Mouse (Mus musculus): ENCODE measurements around the gene Txndc2. TPM values are rescaled to one million over a fixed set of nuclear protein-coding genes. Genes with fewer than 3 reads are reported as not detected.

Txndc2 gene
- polyA plus RNA-seq, 1 experiment from 2014 or later, result not detected

DNA sequence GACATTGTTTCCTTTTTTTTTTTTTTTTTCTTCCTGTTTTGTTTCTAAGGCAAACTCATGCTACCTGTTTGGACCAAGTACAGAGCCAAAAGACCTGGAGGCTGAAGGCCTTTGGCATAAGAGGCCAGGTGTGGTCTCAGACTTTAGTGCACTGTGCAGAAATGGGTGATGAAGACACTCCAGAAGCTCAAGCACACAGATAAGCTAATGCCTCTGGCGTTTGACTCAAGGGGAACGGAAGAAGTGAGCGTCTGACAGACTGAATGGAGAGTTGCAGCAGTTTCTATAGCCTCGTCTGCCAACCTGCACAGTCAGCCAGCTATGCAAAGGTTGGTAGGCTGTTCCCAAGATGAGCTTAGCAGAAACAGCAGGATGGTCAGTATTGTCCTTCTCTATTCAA is 13.6 kb upstream of the Txndc2 start:
- no peaks in the 10 kb centered on the region for H3K27me3 ChIP-seq
- no peak for ATAC-seq (ENCODE audit: insufficient read depth)
- peak overlapping the region; percentile 48; the same call in 1 of the 2 replicates for H3K27ac ChIP-seq (replicated peaks)
- no peaks in the 10 kb centered on the region for H3K36me3 ChIP-seq (replicated peaks)
- 57% methylated on average over 4 of the region's 4 CpGs for WGBS (ENCODE audit: insufficient replicate concordance)
- peaks cover 18% of the 10 kb centered on the region for H3K4me1 ChIP-seq (replicated peaks)
- no peak overlapping the region for H3K9ac ChIP-seq
- H3K4me3 ChIP-seq (replicated peaks), result no peak overlapping the region
- no peaks in the 10 kb centered on the region for H3K9me3 ChIP-seq (replicated peaks)
- no peak overlapping the region for H3K4me2 ChIP-seq

DNA sequence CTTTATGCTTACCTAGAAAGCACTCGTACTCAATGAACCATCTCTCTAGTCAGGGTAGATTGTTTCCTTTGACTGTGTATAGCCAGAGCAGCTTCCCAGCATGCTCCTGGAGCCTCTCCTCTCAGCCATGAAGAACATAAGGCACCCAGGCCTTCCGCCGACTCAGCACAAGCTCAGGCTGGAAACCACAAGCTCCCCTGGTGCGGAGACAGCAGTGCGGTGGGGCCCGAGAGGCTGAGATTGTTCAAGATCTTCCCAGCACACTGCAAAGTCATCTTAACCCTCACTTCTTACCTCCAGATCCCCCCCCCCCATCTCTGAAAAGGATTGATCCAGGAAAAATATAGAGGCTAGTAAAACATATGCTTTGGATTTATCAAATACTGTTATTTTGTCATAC is 8.6 kb upstream of the Txndc2 start:
- H3K4me1 ChIP-seq (replicated peaks), result peaks cover 3% of the 10 kb centered on the region
- H3K27me3 ChIP-seq, result no peaks in the 10 kb centered on the region
- WGBS (ENCODE audit: insufficient replicate concordance), result 53% methylated on average over 6 of the region's 6 CpGs
- no peaks in the 10 kb centered on the region for H3K36me3 ChIP-seq (replicated peaks)
- no peak for ATAC-seq (ENCODE audit: insufficient read depth)
- H3K4me3 ChIP-seq (replicated peaks), result no peak overlapping the region
- no peak overlapping the region for H3K4me2 ChIP-seq
- H3K27ac ChIP-seq (replicated peaks), result no peak overlapping the region
- no peak overlapping the region for H3K9ac ChIP-seq
- no peaks in the 10 kb centered on the region for H3K9me3 ChIP-seq (replicated peaks)

DNA sequence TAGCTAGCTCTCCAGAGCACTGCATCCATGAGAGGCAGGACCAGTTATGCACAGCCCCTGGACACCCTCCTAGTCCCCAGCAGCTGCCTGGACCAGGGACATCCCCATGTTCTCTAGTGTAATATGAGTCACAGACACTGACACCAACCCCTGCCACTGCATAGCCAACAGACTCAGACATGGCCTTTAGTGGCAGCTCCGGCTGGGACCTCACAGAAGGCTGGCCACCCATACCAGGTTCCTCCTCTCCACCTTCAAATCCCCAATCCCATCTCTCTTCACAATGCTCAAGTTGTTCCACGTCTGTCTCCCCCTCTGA is 7.2 kb upstream of the Txndc2 start:
- H3K4me1 ChIP-seq (replicated peaks), result no peaks in the 10 kb centered on the region
- no peak overlapping the region for H3K4me2 ChIP-seq
- H3K36me3 ChIP-seq (replicated peaks), result no peaks in the 10 kb centered on the region
- no peaks in the 10 kb centered on the region for H3K9me3 ChIP-seq (replicated peaks)
- WGBS (ENCODE audit: insufficient replicate concordance), result 58% methylated on average over 2 of the region's 2 CpGs
- H3K4me3 ChIP-seq (replicated peaks), result no peak overlapping the region
- H3K27ac ChIP-seq (replicated peaks), result no peak overlapping the region
- no peak overlapping the region for H3K9ac ChIP-seq
- ATAC-seq (ENCODE audit: insufficient read depth), result no peak
- H3K27me3 ChIP-seq, result no peaks in the 10 kb centered on the region

DNA sequence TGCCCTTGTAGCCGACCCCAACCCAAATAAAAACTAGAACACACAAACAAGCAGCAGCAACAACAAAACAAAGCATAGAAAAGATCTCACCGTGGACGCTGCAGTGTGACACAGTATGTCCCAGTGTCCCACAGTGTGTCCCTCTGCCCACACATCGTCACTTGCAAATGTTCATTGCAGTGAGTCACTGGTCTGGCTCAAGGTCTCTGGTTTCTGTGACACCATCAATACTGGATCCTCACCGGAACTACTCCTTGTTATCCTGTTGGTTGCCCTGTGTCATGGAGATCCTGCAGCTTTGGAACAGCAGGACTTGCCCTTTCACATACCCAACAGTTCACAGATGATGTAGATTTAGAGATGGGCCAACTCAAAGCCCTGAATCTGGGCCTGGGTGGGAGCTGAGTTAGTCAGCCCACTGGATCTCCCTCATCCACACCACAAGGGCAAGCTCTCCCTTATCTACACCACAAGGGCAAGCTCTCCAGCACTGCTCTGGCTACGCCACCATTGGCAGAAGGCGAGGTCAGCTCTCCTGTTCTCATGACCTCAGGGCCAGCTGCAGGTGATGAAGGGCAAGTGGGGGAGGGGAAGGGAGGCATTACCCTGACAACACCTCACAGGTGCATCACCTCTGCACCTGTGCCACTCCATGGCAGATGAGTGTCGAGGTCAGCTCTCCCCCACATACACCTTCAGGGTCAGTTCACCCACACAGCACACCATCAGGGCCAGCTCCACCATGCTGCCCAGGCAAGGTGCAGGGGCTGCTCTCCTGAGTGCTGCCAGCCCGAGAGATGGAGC is 6.6 kb upstream of the Txndc2 start:
- no peak overlapping the region for H3K9ac ChIP-seq
- no peaks in the 10 kb centered on the region for H3K4me1 ChIP-seq (replicated peaks)
- WGBS (ENCODE audit: insufficient replicate concordance), result 59% methylated on average over 9 of the region's 9 CpGs
- no peaks in the 10 kb centered on the region for H3K9me3 ChIP-seq (replicated peaks)
- H3K27me3 ChIP-seq, result no peaks in the 10 kb centered on the region
- H3K4me3 ChIP-seq (replicated peaks), result no peak overlapping the region
- no peak overlapping the region for H3K4me2 ChIP-seq
- no peak for ATAC-seq (ENCODE audit: insufficient read depth)
- no peaks in the 10 kb centered on the region for H3K36me3 ChIP-seq (replicated peaks)
- no peak overlapping the region for H3K27ac ChIP-seq (replicated peaks)

DNA sequence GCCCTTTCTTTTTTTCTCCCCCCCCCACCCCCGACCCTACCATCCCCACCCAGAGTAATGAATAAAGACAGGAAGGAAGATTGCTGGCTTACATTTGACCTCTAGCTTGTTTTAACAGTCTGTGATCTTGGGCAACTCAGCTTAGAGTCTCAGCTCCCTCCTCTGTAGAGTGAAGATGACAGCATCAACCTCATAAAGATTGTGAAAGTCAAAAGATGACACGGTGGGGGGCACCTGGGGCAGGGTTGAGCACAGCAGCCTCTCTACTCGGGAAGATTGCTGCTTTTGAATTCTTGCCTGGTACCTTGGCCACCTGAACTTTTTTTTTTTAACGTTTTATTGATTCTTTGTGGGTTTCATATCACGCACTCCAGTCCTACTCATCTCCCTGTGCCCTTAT is 6.0 kb upstream of the Txndc2 start:
- 39% methylated on average over 5 of the region's 5 CpGs for WGBS (ENCODE audit: insufficient replicate concordance)
- H3K36me3 ChIP-seq (replicated peaks), result no peaks in the 10 kb centered on the region
- no peak overlapping the region for H3K27ac ChIP-seq (replicated peaks)
- H3K9ac ChIP-seq, result no peak overlapping the region
- H3K4me3 ChIP-seq (replicated peaks), result no peak overlapping the region
- no peak overlapping the region for H3K4me2 ChIP-seq
- no peaks in the 10 kb centered on the region; the same call in 1 of the 2 replicates for H3K4me1 ChIP-seq (replicated peaks)
- H3K9me3 ChIP-seq (replicated peaks), result no peaks in the 10 kb centered on the region
- no peaks in the 10 kb centered on the region for H3K27me3 ChIP-seq
- no peak for ATAC-seq (ENCODE audit: insufficient read depth)

DNA sequence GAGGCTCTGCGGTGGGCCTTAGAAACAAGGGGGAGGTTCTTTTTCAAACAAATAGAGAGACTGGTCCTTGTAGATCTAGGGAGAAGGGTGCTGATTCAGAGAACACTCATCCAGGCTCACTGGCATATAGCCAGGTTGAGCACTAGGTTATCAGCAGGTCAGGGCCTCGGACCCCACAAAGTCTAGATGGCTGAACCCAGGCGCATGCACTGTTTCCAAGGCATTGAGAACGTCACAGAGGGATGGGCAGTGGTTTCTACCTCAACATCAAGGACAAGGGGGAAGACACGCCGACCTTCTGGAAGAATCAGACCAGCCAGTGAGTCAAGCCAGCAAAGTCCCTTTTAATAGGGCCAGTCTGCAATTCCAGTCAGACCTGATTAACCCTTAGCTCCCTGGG is 5.3 kb upstream of the Txndc2 start:
- H3K9ac ChIP-seq, result no peak overlapping the region
- H3K4me1 ChIP-seq (replicated peaks), result no peaks in the 10 kb centered on the region; the same call in 1 of the 2 replicates
- no peak for ATAC-seq (ENCODE audit: insufficient read depth)
- H3K27ac ChIP-seq (replicated peaks), result no peak overlapping the region
- no peak overlapping the region for H3K4me2 ChIP-seq
- H3K9me3 ChIP-seq (replicated peaks), result no peaks in the 10 kb centered on the region
- no peaks in the 10 kb centered on the region for H3K27me3 ChIP-seq
- H3K36me3 ChIP-seq (replicated peaks), result no peaks in the 10 kb centered on the region
- H3K4me3 ChIP-seq (replicated peaks), result no peak overlapping the region
- 60% methylated on average over 6 of the region's 6 CpGs for WGBS (ENCODE audit: insufficient replicate concordance)

DNA sequence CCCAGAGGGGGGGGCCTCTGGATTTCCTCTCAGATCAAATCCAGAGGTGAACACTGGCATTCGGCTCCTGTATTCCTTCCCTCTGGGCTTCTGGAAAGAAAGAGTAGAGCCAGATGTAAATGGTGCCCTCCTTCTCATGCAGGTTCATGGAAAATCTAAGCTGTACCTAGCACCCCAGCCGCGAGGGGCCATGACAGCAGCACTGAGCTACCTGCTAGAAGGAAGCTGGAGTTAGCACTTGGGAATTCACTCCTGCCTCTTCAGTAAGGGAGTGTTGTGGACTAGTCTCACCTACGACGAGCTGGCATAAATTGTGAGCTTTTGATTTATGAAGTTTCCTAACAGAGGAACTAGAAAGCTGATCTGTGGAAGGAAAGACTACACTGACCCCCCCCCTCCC is 1.6 kb upstream of the Txndc2 start:
- Histone ChIP-seq H3K4me2 (no peak overlapping the region), H3K9me3 (replicated peaks) (no peaks in the 10 kb centered on the region), H3K36me3 (replicated peaks) (no peaks in the 10 kb centered on the region), H3K4me1 (replicated peaks) (no peaks in the 10 kb centered on the region; the same call in 1 of the 2 replicates), H3K27me3 (no peaks in the 10 kb centered on the region), H3K27ac (replicated peaks) (no peak overlapping the region), H3K9ac (no peak overlapping the region), H3K4me3 (replicated peaks) (no peak overlapping the region)
- 65% methylated on average over 5 of the region's 5 CpGs for WGBS (ENCODE audit: insufficient replicate concordance)
- ATAC-seq (ENCODE audit: insufficient read depth), result no peak

DNA sequence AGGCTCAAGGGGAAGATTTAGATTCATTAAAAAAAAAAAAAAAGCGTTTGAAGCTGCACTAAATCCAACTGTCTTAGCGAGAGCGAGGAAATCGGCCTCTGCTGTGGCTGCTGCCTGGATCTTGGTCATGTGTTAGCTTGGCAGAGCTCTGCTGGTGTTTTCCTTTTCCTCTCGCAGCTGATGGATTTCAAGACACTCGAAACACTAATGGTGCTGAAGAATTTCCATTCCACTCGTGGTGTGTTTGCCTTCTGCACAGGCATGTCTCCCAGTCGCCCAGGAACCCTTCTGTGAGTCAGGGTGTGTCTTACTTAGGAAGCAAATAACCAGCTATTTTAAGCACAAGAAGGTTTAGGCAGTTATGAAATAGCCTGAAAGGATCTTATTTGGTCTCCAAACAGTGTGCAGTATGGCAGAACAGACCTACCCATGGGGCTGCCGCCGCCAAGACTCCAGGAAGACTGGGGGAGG is 1.1 kb upstream of the Txndc2 start:
- Histone ChIP-seq H3K9ac (no peak overlapping the region), H3K4me1 (replicated peaks) (no peaks in the 10 kb centered on the region; the same call in 1 of the 2 replicates), H3K36me3 (replicated peaks) (no peaks in the 10 kb centered on the region), H3K9me3 (replicated peaks) (no peaks in the 10 kb centered on the region), H3K27me3 (no peaks in the 10 kb centered on the region), H3K4me3 (replicated peaks) (no peak overlapping the region), H3K4me2 (no peak overlapping the region), H3K27ac (replicated peaks) (no peak overlapping the region)
- ATAC-seq (ENCODE audit: insufficient read depth), result no peak
- WGBS (ENCODE audit: insufficient replicate concordance), result 52% methylated on average over 10 of the region's 10 CpGs

DNA sequence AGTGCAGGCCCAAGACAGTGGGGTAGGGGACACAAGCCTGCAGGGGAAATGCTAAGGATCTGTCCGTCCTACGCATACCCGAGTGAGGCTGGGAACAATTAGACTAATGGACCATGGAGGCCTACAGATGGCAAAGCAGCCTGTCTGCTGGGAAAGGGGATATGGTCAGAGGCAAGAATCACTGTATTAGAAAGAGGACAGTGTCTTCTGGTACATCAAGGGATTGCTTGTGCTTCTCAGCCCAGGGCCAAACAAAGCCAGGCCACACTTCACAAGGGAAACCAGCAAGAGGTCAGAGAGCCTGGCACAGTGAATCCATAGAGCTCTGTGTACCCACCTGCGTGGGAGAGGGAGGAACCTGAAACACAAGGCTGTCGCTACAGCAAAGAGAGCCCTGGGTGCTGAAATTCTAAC is 617 bp upstream of the Txndc2 start:
- ATAC-seq (ENCODE audit: insufficient read depth), result no peak
- Histone ChIP-seq H3K9me3 (replicated peaks) (no peaks in the 10 kb centered on the region), H3K4me1 (replicated peaks) (no peaks in the 10 kb centered on the region; the same call in 1 of the 2 replicates), H3K4me3 (replicated peaks) (no peak overlapping the region), H3K27ac (replicated peaks) (no peak overlapping the region), H3K36me3 (replicated peaks) (no peaks in the 10 kb centered on the region), H3K4me2 (no peak overlapping the region), H3K9ac (no peak overlapping the region), H3K27me3 (no peaks in the 10 kb centered on the region)
- 77% methylated on average over 5 of the region's 5 CpGs for WGBS (ENCODE audit: insufficient replicate concordance)

DNA sequence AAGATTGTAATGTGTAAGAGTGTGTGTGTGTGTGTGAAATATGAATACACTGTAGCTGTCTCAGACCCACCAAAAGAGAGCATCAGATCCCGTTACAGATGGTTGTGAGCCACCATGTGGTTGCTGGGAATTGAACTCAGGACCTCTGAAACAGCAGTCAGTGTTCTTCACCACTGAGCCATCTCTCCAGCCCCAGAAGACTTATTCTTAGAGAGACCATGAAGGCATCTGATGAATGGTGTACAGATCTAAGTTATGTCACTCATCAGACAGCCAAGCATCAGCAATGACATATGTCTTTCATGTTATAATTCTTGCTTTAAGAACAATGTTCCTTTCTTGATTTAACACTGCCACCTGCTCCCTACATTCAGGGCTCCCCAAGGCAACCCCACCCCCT is 2.8 kb downstream of the Txndc2 start:
- no peak overlapping the region for H3K4me2 ChIP-seq
- no peak for ATAC-seq (ENCODE audit: insufficient read depth)
- no peak overlapping the region for H3K9ac ChIP-seq
- no peaks in the 10 kb centered on the region; the same call in 1 of the 2 replicates for H3K4me1 ChIP-seq (replicated peaks)
- H3K27ac ChIP-seq (replicated peaks), result no peak overlapping the region
- no peaks in the 10 kb centered on the region for H3K9me3 ChIP-seq (replicated peaks)
- 67% methylated on average over 1 of the region's 1 CpGs for WGBS (ENCODE audit: insufficient replicate concordance)
- H3K36me3 ChIP-seq (replicated peaks), result no peaks in the 10 kb centered on the region
- H3K4me3 ChIP-seq (replicated peaks), result no peak overlapping the region
- no peaks in the 10 kb centered on the region; the same call in 1 of the 2 replicates for H3K27me3 ChIP-seq

DNA sequence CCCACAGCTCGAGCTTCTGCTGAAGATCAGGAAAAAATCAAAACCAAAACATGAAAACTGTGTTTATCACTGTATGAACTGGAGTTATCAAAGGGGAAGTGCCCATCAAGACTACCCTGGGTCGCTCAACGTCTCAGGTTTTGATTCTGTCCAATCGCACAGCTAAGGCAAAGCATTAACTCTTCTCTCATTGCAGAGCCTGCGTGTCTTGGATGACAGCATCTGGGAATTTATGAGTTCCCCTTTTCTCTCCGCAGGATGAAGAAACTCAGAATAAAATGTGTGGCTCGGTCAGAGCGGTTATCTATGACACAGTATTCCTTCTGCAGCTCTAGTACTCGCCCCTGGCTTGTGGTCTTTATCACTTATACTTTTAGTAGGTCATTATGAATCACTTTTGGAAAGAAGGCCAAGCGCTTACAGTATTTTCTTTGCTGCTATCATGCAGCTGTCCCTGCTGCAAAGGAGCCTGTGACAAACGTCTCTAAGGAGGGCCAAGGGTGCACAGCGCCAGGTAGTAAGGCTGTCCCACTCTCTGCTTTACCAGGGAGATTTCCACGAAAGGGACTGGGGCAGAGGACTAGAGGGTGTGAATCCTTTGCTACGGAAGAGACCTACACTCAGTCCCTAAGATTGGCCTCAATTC is 6.1 kb downstream of the Txndc2 start:
- H3K4me2 ChIP-seq, result no peak overlapping the region
- no peak for ATAC-seq (ENCODE audit: insufficient read depth)

More for the DNA sequence above, 6.1 kb downstream of the Txndc2 start:
- no peak overlapping the region for H3K9ac ChIP-seq
- H3K27ac ChIP-seq (replicated peaks), result no peak overlapping the region
- H3K27me3 ChIP-seq, result no peaks in the 10 kb centered on the region; the same call in 1 of the 2 replicates
- 20% methylated on average over 14 of the region's 14 CpGs for WGBS (ENCODE audit: insufficient replicate concordance)
- H3K9me3 ChIP-seq (replicated peaks), result no peaks in the 10 kb centered on the region
- H3K36me3 ChIP-seq (replicated peaks), result no peaks in the 10 kb centered on the region
- no peak overlapping the region for H3K4me3 ChIP-seq (replicated peaks)
- no peaks in the 10 kb centered on the region for H3K4me1 ChIP-seq (replicated peaks)
